Mouse (Mus musculus) cortical plate, adult 2 months (tissue): Measurements from ENCODE around the gene Cnbd2. TPM values are rescaled to one million over a fixed set of nuclear protein-coding genes. Genes with fewer than 3 reads are reported as not detected.
A peak's percentile ranks its signal among the peaks of the same experiment; 100 is the strongest.

ENCODE experiments used
- H3K27ac ChIP-seq: fragments of 200-500 bp; 2 replicates; pipeline ENCODE4 v1.5.1; 2012; ENCODE audit warnings: low read length, control low read depth, inconsistent platforms; ENCODE audit not compliant: insufficient read depth
- H3K4me1 ChIP-seq: fragments of 200-500 bp; 2 replicates; pipeline ENCODE4 v1.6.1; 2011; ENCODE audit warnings: low read length; ENCODE audit not compliant: control insufficient read depth, insufficient read depth
- H3K4me3 ChIP-seq: fragments of 200-500 bp; 2 replicates; pipeline ENCODE4 v1.5.1; 2011; ENCODE audit warnings: mild to moderate bottlenecking, low read length, control low read depth; ENCODE audit not compliant: insufficient read depth
- CTCF ChIP-seq: fragments of 200-500 bp; IDR thresholded peaks from 2 replicates; pipeline ENCODE4 v1.5.1; 2011; ENCODE audit warnings: mild to moderate bottlenecking, control low read depth, low read length; ENCODE audit not compliant: insufficient read depth; ENCODE audit errors: extremely low read depth
- POLR2A ChIP-seq: fragments of 200-500 bp; IDR thresholded peaks from 2 replicates; pipeline ENCODE4 v1.6.1; 2011; ENCODE audit warnings: mild to moderate bottlenecking, low read length, control low read depth; ENCODE audit not compliant: insufficient read depth; ENCODE audit errors: extremely low read depth
- polyA plus RNA-seq: library from polyadenylated mRNA; depleted of rRNA; stranded (reverse); fragments of >200 nt; gene quantifications from 2 replicates; pipeline ENCODE4 v1.2.3, GENCODE M21; 2012

The Cnbd2 gene
- polyA plus RNA-seq, 1 experiment: 6.0 TPM

- no peak for TF ChIP-seq POLR2A
- no peak for TF ChIP-seq CTCF
- Histone ChIP-seq H3K27ac (no peak overlapping the region), H3K4me1 (peaks cover 4% of the 10 kb centered on the region), H3K4me3 (no peak overlapping the region)
Measured at GRCm38 (mm10) chr2:156309948-156310347, 2.2 kb upstream of the Cnbd2 start.

- Histone ChIP-seq H3K4me1 (peaks cover 4% of the 10 kb centered on the region), H3K4me3 (no peak overlapping the region), H3K27ac (no peak overlapping the region)
- TF ChIP-seq POLR2A: no peak
- no peak for TF ChIP-seq CTCF
Measured at GRCm38 (mm10) chr2:156310455-156310854, 1.6 kb upstream of the Cnbd2 start.

- no peak overlapping the region for H3K27ac ChIP-seq
- H3K4me3 ChIP-seq: peak overlapping the region; percentile 71; the same call in 1 of the 2 replicates
- peaks cover 4% of the 10 kb centered on the region for H3K4me1 ChIP-seq
- TF ChIP-seq CTCF (no peak), POLR2A (no peak)
Measured at GRCm38 (mm10) chr2:156310945-156311344, 1.2 kb upstream of the Cnbd2 start.

GRCm38 (mm10) chr2:156311441-156311840, 658 bp upstream of the Cnbd2 start:
- peak overlapping the region; percentile 94 for H3K27ac ChIP-seq
- TF ChIP-seq POLR2A (no peak), CTCF (no peak)
- H3K4me3 ChIP-seq: peak overlapping the region; percentile 71
- H3K4me1 ChIP-seq: peaks cover 4% of the 10 kb centered on the region

- Histone ChIP-seq H3K4me1 (peaks cover 4% of the 10 kb centered on the region), H3K4me3 (peak overlapping the region; percentile 71), H3K27ac (peak overlapping the region; percentile 94)
- TF ChIP-seq POLR2A: no peak
- TF ChIP-seq CTCF: no peak
Measured at GRCm38 (mm10) chr2:156311841-156312291, 233 bp upstream of the Cnbd2 start.

GRCm38 (mm10) chr2:156313153-156313552, 1.1 kb downstream of the Cnbd2 start:
- Histone ChIP-seq H3K4me1 (peaks cover 4% of the 10 kb centered on the region), H3K27ac (no peak overlapping the region), H3K4me3 (peak overlapping the region; percentile 71; the same call in 1 of the 2 replicates)
- TF ChIP-seq POLR2A (no peak), CTCF (no peak)

GRCm38 (mm10) chr2:156314811-156315210, 2.7 kb downstream of the Cnbd2 start:
- TF ChIP-seq CTCF: no peak
- TF ChIP-seq POLR2A: no peak
- Histone ChIP-seq H3K4me1 (peaks cover 4% of the 10 kb centered on the region), H3K27ac (no peak overlapping the region), H3K4me3 (no peak overlapping the region)

GRCm38 (mm10) chr2:156318491-156318890, 6.4 kb downstream of the Cnbd2 start:
- no peak overlapping the region for H3K27ac ChIP-seq
- H3K4me1 ChIP-seq: peaks cover 2% of the 10 kb centered on the region; the same call in 1 of the 2 replicates
- no peak overlapping the region for H3K4me3 ChIP-seq
- TF ChIP-seq POLR2A (no peak), CTCF (no peak)

GRCm38 (mm10) chr2:156321538-156321937, 9.4 kb downstream of the Cnbd2 start:
- Histone ChIP-seq H3K4me1 (peaks cover 4% of the 10 kb centered on the region), H3K27ac (no peak overlapping the region), H3K4me3 (no peak overlapping the region)
- TF ChIP-seq POLR2A (no peak), CTCF (no peak)

- TF ChIP-seq POLR2A: no peak
- peaks cover 4% of the 10 kb centered on the region for H3K4me1 ChIP-seq
- H3K4me3 ChIP-seq: no peak overlapping the region
- no peak overlapping the region for H3K27ac ChIP-seq
Measured at GRCm38 (mm10) chr2:156324116-156324588, 12.1 kb downstream of the Cnbd2 start.
